ENCODE assay signal across 15 mouse cellular contexts in genomic region chr6:22001284-22001916, GRCm38 (mm10). TPM values are rescaled to one million over a fixed set of nuclear protein-coding genes. Genes with fewer than 3 reads are reported as not detected.
DNase-seq lines count a peak whose midpoint lies in the region; ATAC-seq and TF ChIP-seq lines count a peak whose summit lies in the region.
"Had no signal": no experiment of that assay in that cellular context is flagged by ENCODE, and none has a peak within 500 bp of the region (broad histone marks: within the 10 kb centered on the region; RNA-seq: fewer than 3 reads in every experiment).

No protein-coding gene starts in this region.

- peaks cover 32% of the 10 kb centered on the region for H3K4me1 ChIP-seq in heart, adult 2 months (ENCODE audit: control insufficient read depth, insufficient read depth, low read length)
- H3K4me1 ChIP-seq in heart, embryonic 11.5 days (ENCODE audit: control insufficient read depth, insufficient read depth, low read length): peaks cover 9% of the 10 kb centered on the region
- H3K4me1 ChIP-seq in hindbrain, embryonic 11.5 days (replicated peaks; ENCODE audit: control insufficient read depth, insufficient read depth, low read length): no peaks in the 10 kb centered on the region

- no peak for TF ChIP-seq CTCF in heart, adult 2 months (IDR thresholded peaks at IDR 0.05)
- TF ChIP-seq CTCF in gastrocnemius, adult 2 months (IDR thresholded peaks at IDR 0.05): no peak

- WGBS in heart, adult 2 months: 35% methylated on average over 5 of the region's 5 CpGs
- 79% methylated on average over 5 of the region's 5 CpGs for WGBS in heart, embryonic 11.5 days (ENCODE audit: insufficient replicate concordance)
- 85% methylated on average over 5 of the region's 5 CpGs for WGBS in hindbrain, embryonic 11.5 days

- H3K4me3 ChIP-seq in heart, adult 2 months: no peak overlapping the region
- H3K4me3 ChIP-seq in heart, embryonic 11.5 days (ENCODE audit: low read depth, low read length): no peak overlapping the region
- H3K4me3 ChIP-seq in gastrocnemius, adult 2 months: peak overlapping the region; percentile 45
- no peak overlapping the region for H3K4me3 ChIP-seq in hindbrain, embryonic 11.5 days (ENCODE audit: low read depth, low read length)
- H3K4me3 ChIP-seq: embryonic facial prominence, embryonic 12.5 days; hindbrain, embryonic 10.5 days; layer of hippocampus, adult 2 months had no signal

- no peak; the same call in 1 of the 2 replicates for TF ChIP-seq POLR2A in heart, adult 2 months (IDR thresholded peaks at IDR 0.05; ENCODE audit: insufficient read depth, low read depth, low read length)

- TF ChIP-seq EP300 in heart, adult 2 months (IDR thresholded peaks at IDR 0.05; ENCODE audit: insufficient read depth, low read depth, low read length): peak; percentile 98

- H3K27me3 ChIP-seq in heart, adult 2 months (ENCODE audit: control insufficient read depth, insufficient read depth, low read length): no peaks in the 10 kb centered on the region
- no peaks in the 10 kb centered on the region; the same call in 1 of the 2 replicates for H3K27me3 ChIP-seq in heart, embryonic 11.5 days (ENCODE audit: control insufficient read depth, insufficient read depth, low read length)
- no peaks in the 10 kb centered on the region for H3K27me3 ChIP-seq in hindbrain, embryonic 11.5 days (ENCODE audit: control insufficient read depth, insufficient read depth, low read length)

- peak; percentile 76 to 84 for DNase-seq in heart, adult 2 months
- peak; percentile 90 for DNase-seq in gastrocnemius, adult 2 months
- DNase-seq in heart, postnatal 4 days: peak; percentile 57
- peak; percentile 66 to 69 for DNase-seq in kidney, postnatal 36 days
- no peak for DNase-seq in hindbrain, embryonic 11.5 days (ENCODE audit: low spot score)
- no peak for DNase-seq in adipocyte (ENCODE audit: low spot score)
- DNase-seq: cerebellum, adult 8-10 months; forebrain, postnatal 0 days; thymus, adult 18-20 months had no signal

- no peaks in the 10 kb centered on the region for H3K79me2 ChIP-seq in heart, adult 2 months (replicated peaks; ENCODE audit: control insufficient read depth, insufficient read depth, low read length)

- H3K27ac ChIP-seq in heart, adult 2 months: peak overlapping the region; percentile 71
- no peak overlapping the region for H3K27ac ChIP-seq in heart, embryonic 11.5 days (ENCODE audit: low read depth, low read length)
- peak overlapping the region; percentile 89 for H3K27ac ChIP-seq in gastrocnemius, adult 2 months
- H3K27ac ChIP-seq in hindbrain, embryonic 11.5 days (ENCODE audit: low read depth, low read length): no peak overlapping the region
- H3K27ac ChIP-seq: embryonic facial prominence, embryonic 12.5 days; hindbrain, embryonic 10.5 days; layer of hippocampus, adult 2 months had no signal

- H3K4me2 ChIP-seq in heart, embryonic 11.5 days: no peak overlapping the region
- H3K4me2 ChIP-seq in hindbrain, embryonic 11.5 days (replicated peaks; ENCODE audit: low read depth, low read length): no peak overlapping the region
- H3K4me2 ChIP-seq: embryonic facial prominence, embryonic 12.5 days had no signal

- peaks cover 38% of the 10 kb centered on the region for H3K36me3 ChIP-seq in heart, adult 2 months (ENCODE audit: control insufficient read depth, insufficient read depth, low read length)
- H3K36me3 ChIP-seq in heart, embryonic 11.5 days (ENCODE audit: control insufficient read depth, insufficient read depth, low read length): no peaks in the 10 kb centered on the region
- H3K36me3 ChIP-seq in hindbrain, embryonic 11.5 days (ENCODE audit: control insufficient read depth, insufficient read depth, low read length): no peaks in the 10 kb centered on the region
- H3K36me3 ChIP-seq: embryonic facial prominence, embryonic 12.5 days; hindbrain, embryonic 10.5 days had no signal

- H3K9me3 ChIP-seq in heart, embryonic 11.5 days (replicated peaks; ENCODE audit: control insufficient read depth, low read length): no peaks in the 10 kb centered on the region
- no peaks in the 10 kb centered on the region for H3K9me3 ChIP-seq in hindbrain, embryonic 11.5 days (ENCODE audit: control insufficient read depth, low read length)
- H3K9me3 ChIP-seq: embryonic facial prominence, embryonic 12.5 days; hindbrain, embryonic 10.5 days had no signal

- H3K9ac ChIP-seq in heart, adult 2 months (ENCODE audit: low read depth, low read length): no peak overlapping the region
- H3K9ac ChIP-seq in heart, embryonic 11.5 days (ENCODE audit: low read depth, low read length): no peak overlapping the region
- H3K9ac ChIP-seq in hindbrain, embryonic 11.5 days (ENCODE audit: low read depth, low read length): no peak overlapping the region
- H3K9ac ChIP-seq: embryonic facial prominence, embryonic 12.5 days; forebrain, postnatal 0 days had no signal

- intact Hi-C loops in heart, adult 2 months (cut with DNase I): loop anchor here (1.0 to 2.0 kb wide), 3 partner anchors 15 to 44 kb away; no protein-coding TSS in a partner anchor
- intact Hi-C loops in gastrocnemius, adult 2 months (cut with DNase I): no loop called here

- no peak for ATAC-seq in heart, embryonic 11.5 days (replicated peaks; ENCODE audit: insufficient number of reproducible peaks, low FRiP score, low TSS enrichment)
- no peak for ATAC-seq in hindbrain, embryonic 11.5 days (ENCODE audit: low FRiP score)
- no peak for ATAC-seq in megakaryocyte progenitor cell, adult 5-6 weeks (replicated peaks; ENCODE audit: poor library complexity)
- ATAC-seq: forebrain, postnatal 0 days; midbrain, embryonic 16.5 days had no signal

RNA-seq across cellular contexts. Expression of gene Cped1, which starts 15.7 kb away (rescaled TPM):
- total RNA-seq in heart, adult 2 months (2021): 10 to 100 TPM; 23.0 to 23.3 TPM
- polyA plus RNA-seq in heart, adult 2 months (2012; rRNA removed): 6.9 and 13.5 TPM in 2 replicates
- polyA plus RNA-seq in heart, embryonic 11.5 days (2014; fragmentation: Nextera tagmentation; extraction: Ambion mirVana): 5.6 and 6.4 TPM in 2 replicates
- total RNA-seq in gastrocnemius, adult 2 months (2021): 10 to 100 TPM; 22.4 to 24.5 TPM
- 1 to 10 TPM; 7.2 to 9.9 TPM for total RNA-seq in heart, postnatal 4 days (2021)
- polyA plus RNA-seq in hindbrain, embryonic 11.5 days (2014; fragmentation: Nextera tagmentation; extraction: Ambion mirVana): 15.6 and 22.5 TPM in 2 replicates
- total RNA-seq in megakaryocyte progenitor cell, adult 5-6 weeks (2015): 1.1 and 6.0 TPM in 2 replicates
- 1.2 and 3.2 TPM in 2 replicates for total RNA-seq in megakaryocyte progenitor cell, adult 5-6 weeks (2017)

RNA-seq across cellular contexts. Expression of gene Ing3, which starts 52.0 kb away (rescaled TPM):
- total RNA-seq in heart, adult 2 months (2021): 10 to 100 TPM; 12.1 to 14.9 TPM
- polyA plus RNA-seq in heart, adult 2 months (2012; rRNA removed): 5.1 and 7.9 TPM in 2 replicates
- polyA plus RNA-seq in heart, embryonic 11.5 days (2014; fragmentation: Nextera tagmentation; extraction: Ambion mirVana): 21.3 and 27.0 TPM in 2 replicates
- 1 to 10 TPM; 9.1 to 9.8 TPM for total RNA-seq in gastrocnemius, adult 2 months (2021)
- total RNA-seq in heart, postnatal 4 days (2021): 10 to 100 TPM; 17.4 to 18.3 TPM
- polyA plus RNA-seq in hindbrain, embryonic 11.5 days (2014; fragmentation: Nextera tagmentation; extraction: Ambion mirVana): 46.1 and 52.0 TPM in 2 replicates
- total RNA-seq in megakaryocyte progenitor cell, adult 5-6 weeks (2015): 42.9 and 46.0 TPM in 2 replicates
- 33.5 and 36.3 TPM in 2 replicates for total RNA-seq in megakaryocyte progenitor cell, adult 5-6 weeks (2017)

Comparison
In these comparisons a context has a peak if more than half of its experiments do, and no peak if none do; other contexts are left out.
1. H3K27ac ChIP-seq: peak in heart, adult 2 months (single experiment) and gastrocnemius, adult 2 months (single experiment); none in heart, embryonic 11.5 days (single experiment) and hindbrain, embryonic 11.5 days (single experiment).
2. DNase-seq: peak in heart, adult 2 months (2 of 2), gastrocnemius, adult 2 months (single experiment), heart, postnatal 4 days (single experiment) and kidney, postnatal 36 days (2 of 2); none in hindbrain, embryonic 11.5 days (single experiment) and adipocyte (single experiment).